Mouse (Mus musculus) thymus, postnatal 10 days (tissue): ENCODE measurements at regions not wholly inside any gene's neighbourhood (a gene's known extent, or its start where the extent isn't known, plus 50 kb on each side); places are given as distances from the start of the nearest gene placed in this dataset.
"Not testable (repeated sequence)": the region's sequence is repeated elsewhere in the genome, so short reads cannot be mapped to it uniquely, and the experiment has no call there.

Experiments used
- DNase-seq, 2 experiments: peaks; one replicate each; pipeline ENCODE4 v3.0.0; 2021; ENCODE audit warnings: low spot score in 2 of 2

GRCm38 (mm10) chrX:162359767-162360545 is 200.4 kb upstream of the Nhs start:
- DNase-seq, result no peak

- no peak for DNase-seq
Measured at GRCm38 (mm10) chrX:162348341-162348740, 188.8 kb upstream of the Nhs start.

GRCm38 (mm10) chrX:162347886-162348285 is 188.4 kb upstream of the Nhs start:
- DNase-seq, result no peak

- no peak for DNase-seq
Measured at GRCm38 (mm10) chrX:162345497-162346143, 186.1 kb upstream of the Nhs start.

GRCm38 (mm10) chrX:162332121-162332520 is 172.6 kb upstream of the Nhs start:
- no peak for DNase-seq

- DNase-seq, result no peak
Measured at GRCm38 (mm10) chrX:162307646-162308045, 148.1 kb upstream of the Nhs start.

GRCm38 (mm10) chrX:162304145-162304544 is 144.6 kb upstream of the Nhs start:
- DNase-seq, result no peak

GRCm38 (mm10) chrX:162302788-162303187 is 143.3 kb upstream of the Nhs start:
- DNase-seq, result no peak

- no peak for DNase-seq
Measured at GRCm38 (mm10) chrX:162291234-162291633, 131.7 kb upstream of the Nhs start.

GRCm38 (mm10) chrX:162286155-162286554 is 126.6 kb upstream of the Nhs start:
- not testable (repeated sequence) for DNase-seq

- DNase-seq, result no peak
Measured at GRCm38 (mm10) chrX:162284252-162284651, 124.7 kb upstream of the Nhs start.

- no peak for DNase-seq
Measured at GRCm38 (mm10) chrX:162282690-162283089, 123.2 kb upstream of the Nhs start.

- DNase-seq, result peak in 1 of 2 experiments; percentile 2
Measured at GRCm38 (mm10) chrX:162278834-162279708, 119.5 kb upstream of the Nhs start.

GRCm38 (mm10) chrX:162274581-162274980 is 115.1 kb upstream of the Nhs start:
- no peak for DNase-seq

GRCm38 (mm10) chrX:162271189-162271588 is 111.7 kb upstream of the Nhs start:
- no peak for DNase-seq

GRCm38 (mm10) chrX:162268918-162269317 is 109.4 kb upstream of the Nhs start:
- no peak for DNase-seq

GRCm38 (mm10) chrX:162268112-162268511 is 108.6 kb upstream of the Nhs start:
- no peak for DNase-seq

- no peak for DNase-seq
Measured at GRCm38 (mm10) chrX:162267679-162268078, 108.1 kb upstream of the Nhs start.

- no peak for DNase-seq
Measured at GRCm38 (mm10) chrX:162266769-162267168, 107.2 kb upstream of the Nhs start.

GRCm38 (mm10) chrX:162257398-162257797 is 97.9 kb upstream of the Nhs start:
- DNase-seq, result no peak

- DNase-seq, result no peak
Measured at GRCm38 (mm10) chrX:162255873-162256272, 96.3 kb upstream of the Nhs start.

GRCm38 (mm10) chrX:162241291-162241690 is 81.8 kb upstream of the Nhs start:
- no peak for DNase-seq
